Mouse (Mus musculus): ENCODE results near the gene Dclk2. TPM values are rescaled to one million over a fixed set of nuclear protein-coding genes. Genes with fewer than 3 reads are reported as not detected.

Dclk2 gene
- polyA plus RNA-seq, 1 experiment from 2014 or later = 87.2 TPM

DNA sequence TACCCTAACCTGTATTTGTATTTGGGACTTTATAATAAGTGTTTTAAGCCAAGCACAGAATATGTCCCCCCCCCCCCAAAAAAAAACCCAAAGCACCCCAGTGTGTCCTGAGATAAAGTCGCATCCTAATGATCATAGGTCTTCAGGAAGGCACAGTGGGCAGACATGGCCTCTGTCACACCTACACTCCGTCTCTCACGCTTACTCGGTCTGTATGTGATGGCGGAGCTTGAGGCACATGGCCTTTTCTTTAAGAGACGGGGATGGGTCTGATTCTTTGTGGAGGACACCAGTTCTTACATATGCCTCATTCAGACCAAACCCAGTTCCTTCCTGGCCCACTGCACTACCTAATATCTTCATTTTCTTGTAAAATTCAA, 158.6 kb downstream of the Dclk2 start:
- peak; percentile 63; the same call in 1 of the 2 replicates for ATAC-seq
- Histone ChIP-seq H3K4me1 (no peaks in the 10 kb centered on the region), H3K4me2 (no peak overlapping the region), H3K9me3 (replicated peaks) (no peaks in the 10 kb centered on the region), H3K36me3 (ENCODE audit: poor library complexity, severe bottlenecking) (no peaks in the 10 kb centered on the region), H3K27ac (no peak overlapping the region), H3K27me3 (no peaks in the 10 kb centered on the region), H3K9ac (no peak overlapping the region), H3K4me3 (no peak overlapping the region)
- WGBS = 87% methylated on average over 6 of the region's 6 CpGs

- Histone ChIP-seq H3K36me3 (ENCODE audit: poor library complexity, severe bottlenecking) (no peaks in the 10 kb centered on the region), H3K9me3 (replicated peaks) (no peaks in the 10 kb centered on the region), H3K4me2 (no peak overlapping the region), H3K4me1 (no peaks in the 10 kb centered on the region), H3K4me3 (no peak overlapping the region), H3K27me3 (no peaks in the 10 kb centered on the region), H3K9ac (no peak overlapping the region), H3K27ac (no peak overlapping the region)
- peak; percentile 90 for ATAC-seq
- WGBS = 66% methylated on average over 9 of the region's 9 CpGs
Measured at GRCm38 (mm10) chr3:86761095-86762035, 159.3 kb downstream of the Dclk2 start.

- WGBS = 54% methylated on average over 7 of the region's 7 CpGs
- Histone ChIP-seq H3K27ac (no peak overlapping the region), H3K9ac (no peak overlapping the region), H3K4me2 (no peak overlapping the region), H3K4me3 (no peak overlapping the region), H3K9me3 (replicated peaks) (no peaks in the 10 kb centered on the region), H3K4me1 (no peaks in the 10 kb centered on the region), H3K27me3 (no peaks in the 10 kb centered on the region), H3K36me3 (ENCODE audit: poor library complexity, severe bottlenecking) (no peaks in the 10 kb centered on the region)
- no peak for ATAC-seq
Measured at GRCm38 (mm10) chr3:86760474-86760873, 160.2 kb downstream of the Dclk2 start.

DNA sequence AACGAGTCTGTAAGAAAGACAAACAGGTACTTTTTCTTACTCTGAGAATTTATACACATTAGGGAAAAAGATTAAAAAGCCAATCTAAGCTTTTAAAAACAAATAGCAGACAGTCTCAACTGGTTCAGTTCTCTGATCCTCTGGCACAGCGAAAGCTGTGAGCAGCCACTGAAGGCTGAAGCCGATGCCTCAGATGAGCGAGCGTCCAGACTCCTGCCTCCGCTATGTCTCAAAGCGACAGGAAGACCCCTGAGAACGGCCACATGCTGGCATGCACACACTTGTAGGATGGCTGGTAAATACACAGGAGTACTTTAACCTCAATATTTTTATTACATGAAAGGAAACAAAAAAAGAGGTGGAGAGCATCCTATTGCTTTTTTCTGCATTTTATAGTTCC, 160.8 kb downstream of the Dclk2 start:
- Histone ChIP-seq H3K4me2 (no peak overlapping the region), H3K36me3 (ENCODE audit: poor library complexity, severe bottlenecking) (no peaks in the 10 kb centered on the region), H3K27ac (no peak overlapping the region), H3K27me3 (no peaks in the 10 kb centered on the region), H3K4me3 (no peak overlapping the region), H3K9ac (no peak overlapping the region), H3K4me1 (no peaks in the 10 kb centered on the region), H3K9me3 (replicated peaks) (no peaks in the 10 kb centered on the region)
- 53% methylated on average over 8 of the region's 8 CpGs for WGBS
- ATAC-seq = no peak

GRCm38 (mm10) chr3:86759383-86759782, 161.3 kb downstream of the Dclk2 start:
- no peak overlapping the region for H3K9ac ChIP-seq
- no peaks in the 10 kb centered on the region for H3K9me3 ChIP-seq (replicated peaks)
- no peak overlapping the region for H3K4me3 ChIP-seq
- H3K36me3 ChIP-seq (ENCODE audit: poor library complexity, severe bottlenecking) = no peaks in the 10 kb centered on the region
- H3K4me1 ChIP-seq = no peaks in the 10 kb centered on the region
- ATAC-seq = no peak
- WGBS = 96% methylated on average over 1 of the region's 1 CpGs
- no peak overlapping the region for H3K4me2 ChIP-seq
- H3K27ac ChIP-seq = no peak overlapping the region
- no peaks in the 10 kb centered on the region for H3K27me3 ChIP-seq

DNA sequence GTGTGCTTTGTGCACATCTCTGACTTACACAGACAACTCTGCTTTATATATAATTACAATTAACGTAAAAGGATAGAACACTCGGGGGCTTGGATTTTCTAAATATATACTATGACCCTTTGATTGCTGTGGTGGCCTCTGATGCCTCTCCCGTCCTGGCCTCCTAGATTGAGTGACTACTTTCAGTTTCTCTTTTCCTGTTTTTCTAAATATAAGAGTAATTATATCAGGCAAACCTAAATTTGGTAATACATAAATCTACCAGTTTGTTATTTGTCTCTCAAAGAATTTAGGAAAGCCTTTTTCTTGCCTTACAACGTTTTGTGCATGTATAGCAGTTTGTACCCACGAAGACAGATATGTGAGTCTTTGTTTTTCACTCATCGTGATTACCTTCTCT, 161.9 kb downstream of the Dclk2 start:
- Histone ChIP-seq H3K4me3 (no peak overlapping the region), H3K4me2 (no peak overlapping the region)

DNA sequence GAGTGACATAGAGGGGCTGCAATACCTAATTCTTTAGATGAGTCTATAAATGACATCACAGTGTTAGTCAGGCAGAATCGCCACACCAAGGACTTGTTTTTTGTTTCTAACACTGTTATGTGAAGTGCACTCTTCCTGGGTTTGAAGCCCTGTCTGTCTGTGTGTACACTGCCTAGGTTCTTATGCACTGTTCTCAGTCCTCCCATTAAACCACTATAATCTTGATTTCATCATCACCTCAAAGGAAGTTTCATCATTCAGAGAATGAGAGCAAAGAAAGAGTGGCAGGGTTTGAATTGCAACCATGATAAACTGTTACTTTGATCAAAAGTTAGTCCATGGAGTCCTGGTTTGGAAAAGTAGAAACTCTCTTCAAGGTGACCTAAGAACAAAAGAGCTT, 164.1 kb downstream of the Dclk2 start:
- no peaks in the 10 kb centered on the region for H3K9me3 ChIP-seq (replicated peaks)
- no peak for ATAC-seq
- H3K27ac ChIP-seq = no peak overlapping the region
- H3K4me3 ChIP-seq = no peak overlapping the region
- H3K9ac ChIP-seq = no peak overlapping the region
- no peak overlapping the region for H3K4me2 ChIP-seq
- 78% methylated on average over 1 of the region's 1 CpGs for WGBS
- no peaks in the 10 kb centered on the region for H3K4me1 ChIP-seq
- no peaks in the 10 kb centered on the region for H3K36me3 ChIP-seq (ENCODE audit: poor library complexity, severe bottlenecking)
- no peaks in the 10 kb centered on the region for H3K27me3 ChIP-seq

More for the DNA sequence above, 161.9 kb downstream of the Dclk2 start:
- Histone ChIP-seq H3K9me3 (replicated peaks) (no peaks in the 10 kb centered on the region), H3K27me3 (no peaks in the 10 kb centered on the region), H3K36me3 (ENCODE audit: poor library complexity, severe bottlenecking) (no peaks in the 10 kb centered on the region), H3K27ac (no peak overlapping the region), H3K9ac (no peak overlapping the region), H3K4me1 (no peaks in the 10 kb centered on the region)
- 81% methylated on average over 6 of the region's 6 CpGs for WGBS
- ATAC-seq = no peak

GRCm38 (mm10) chr3:86754595-86755557, 165.8 kb downstream of the Dclk2 start:
- WGBS = 72% methylated on average over 14 of the region's 14 CpGs
- H3K4me2 ChIP-seq = no peak overlapping the region
- H3K36me3 ChIP-seq (ENCODE audit: poor library complexity, severe bottlenecking) = no peaks in the 10 kb centered on the region
- no peak overlapping the region for H3K9ac ChIP-seq
- H3K9me3 ChIP-seq (replicated peaks) = no peaks in the 10 kb centered on the region
- peaks cover 4% of the 10 kb centered on the region; the same call in 1 of the 2 replicates for H3K4me1 ChIP-seq
- peaks cover 2% of the 10 kb centered on the region; the same call in 1 of the 2 replicates for H3K27me3 ChIP-seq
- H3K4me3 ChIP-seq = no peak overlapping the region
- ATAC-seq = no peak
- no peak overlapping the region for H3K27ac ChIP-seq

- Histone ChIP-seq H3K4me3 (no peak overlapping the region), H3K27ac (no peak overlapping the region), H3K36me3 (ENCODE audit: poor library complexity, severe bottlenecking) (no peaks in the 10 kb centered on the region), H3K4me2 (no peak overlapping the region), H3K27me3 (peaks cover 3% of the 10 kb centered on the region; the same call in 1 of the 2 replicates), H3K4me1 (peaks cover 4% of the 10 kb centered on the region; the same call in 1 of the 2 replicates), H3K9me3 (replicated peaks) (no peaks in the 10 kb centered on the region), H3K9ac (no peak overlapping the region)
- WGBS = 79% methylated on average over 6 of the region's 6 CpGs
- no peak for ATAC-seq
Measured at GRCm38 (mm10) chr3:86754178-86754577, 166.5 kb downstream of the Dclk2 start.

DNA sequence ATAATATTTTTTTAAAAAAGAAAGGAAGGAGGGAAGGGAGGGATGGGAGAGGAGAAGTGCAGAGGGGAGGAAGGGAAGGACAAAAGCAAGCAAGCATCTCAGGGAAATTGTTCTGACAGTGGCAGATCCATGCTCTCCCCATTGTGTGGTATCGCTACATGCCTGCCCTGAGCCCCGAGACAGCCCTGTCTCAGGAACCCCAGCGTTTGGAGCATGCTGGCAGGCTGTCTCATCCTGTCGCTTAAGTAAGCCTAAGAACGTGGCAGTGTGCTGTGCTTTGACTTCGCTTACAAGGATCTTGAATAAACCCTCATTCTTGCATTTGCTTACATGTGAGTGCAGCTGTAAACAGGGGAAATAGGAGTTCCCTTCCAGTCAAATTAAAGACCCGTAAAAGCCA, 170.0 kb downstream of the Dclk2 start:
- Histone ChIP-seq H3K9ac (no peak overlapping the region), H3K27ac (no peak overlapping the region), H3K36me3 (ENCODE audit: poor library complexity, severe bottlenecking) (no peaks in the 10 kb centered on the region), H3K9me3 (replicated peaks) (no peaks in the 10 kb centered on the region), H3K4me3 (no peak overlapping the region), H3K27me3 (peaks cover 3% of the 10 kb centered on the region; the same call in 1 of the 2 replicates), H3K4me1 (peaks cover 21% of the 10 kb centered on the region), H3K4me2 (no peak overlapping the region)
- ATAC-seq = no peak
- WGBS = 23% methylated on average over 7 of the region's 7 CpGs

- H3K4me2 ChIP-seq = peak overlapping the region; percentile 12; the same call in 1 of the 2 replicates
- H3K27me3 ChIP-seq = peaks cover 3% of the 10 kb centered on the region; the same call in 1 of the 2 replicates
- H3K27ac ChIP-seq = peak overlapping the region; percentile 52
- H3K9me3 ChIP-seq (replicated peaks) = no peaks in the 10 kb centered on the region
- no peaks in the 10 kb centered on the region for H3K36me3 ChIP-seq (ENCODE audit: poor library complexity, severe bottlenecking)
- H3K9ac ChIP-seq = no peak overlapping the region
- ATAC-seq = peak; percentile 86
- 31% methylated on average over 10 of the region's 10 CpGs for WGBS
- H3K4me3 ChIP-seq = no peak overlapping the region
- H3K4me1 ChIP-seq = peaks cover 28% of the 10 kb centered on the region
Measured at GRCm38 (mm10) chr3:86745769-86746512, 174.7 kb downstream of the Dclk2 start.
